ENCODE assay signal across 20 mouse cellular contexts in the genomic region with DNA sequence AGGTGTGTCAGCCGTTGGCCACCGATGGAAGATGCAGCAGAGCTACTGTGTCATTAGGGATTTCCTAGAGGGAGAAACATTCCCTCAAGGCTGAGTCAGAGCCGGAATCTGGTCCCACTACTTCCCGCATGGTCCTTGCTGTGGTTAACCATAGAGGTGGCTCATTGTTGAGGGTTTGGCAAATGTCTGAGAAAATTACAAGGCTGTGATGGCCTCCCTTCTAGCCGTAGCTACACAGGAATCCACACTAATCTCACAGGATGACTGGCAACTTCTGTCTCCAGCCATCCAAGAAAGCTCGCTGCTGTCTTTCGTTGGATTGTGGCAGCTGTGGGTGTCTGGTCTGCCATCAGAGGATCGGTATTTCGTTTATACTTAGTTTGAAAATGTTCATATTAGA. TPM values are rescaled to one million over a fixed set of nuclear protein-coding genes. Genes with fewer than 3 reads are reported as not detected.
"Had no signal": no experiment of that assay in that cellular context is flagged by ENCODE, and none has a peak within 500 bp of the region (broad histone marks: within the 10 kb centered on the region; RNA-seq: fewer than 3 reads in every experiment).

No protein-coding gene starts in this region.

- H3K36me3 ChIP-seq: liver, embryonic 13.5 days; midbrain, embryonic 12.5 days had no signal

- H3K4me2 ChIP-seq: liver, embryonic 13.5 days; midbrain, embryonic 12.5 days had no signal

- H3K4me3 ChIP-seq: left cerebral cortex, adult 2 months; liver, embryonic 13.5 days; midbrain, embryonic 12.5 days had no signal

- DNase-seq: kidney, adult 18-20 months; kidney, adult 9 months; kidney, postnatal 14 days; kidney, postnatal 4 days; liver, embryonic 13.5 days; lung, adult 2 months; lung, postnatal 14 days; lung, postnatal 4 days; thymus, adult 18-20 months; thymus, postnatal 14 days; thymus, postnatal 4 days had no signal

RNA-seq across cellular contexts. Expression of gene Dlx2, which starts 42.6 kb away (rescaled TPM):
- total RNA-seq: liver, adult 2 months; megakaryocyte progenitor cell, adult 5-6 weeks; megakaryocyte-erythroid progenitor cell, adult 5-6 weeks; monocyte, adult 5-6 weeks had no signal
- polyA plus RNA-seq: kidney, embryonic 16.5 days; liver, adult 2 months; liver, embryonic 13.5 days; neural tube, embryonic 14.5 days; spleen, adult 2 months had no signal
